Mouse (Mus musculus): ENCODE data around the gene Capn7.

- TF ChIP-seq CTCF (IDR thresholded peaks at IDR 0.05; ENCODE audit: insufficient read depth, low read depth, low read length) (no peak), POLR2A (IDR thresholded peaks at IDR 0.05; ENCODE audit: insufficient read depth, low read depth, low read length) (no peak)
Observed at GRCm38 (mm10) chr14:31317754-31318153, 18.7 kb upstream of the Capn7 start.

Measured in olfactory bulb, adult 2 months (tissue).